Mouse (Mus musculus) hindbrain, embryonic 16.5 days (tissue): ENCODE data around the gene Prdm15. TPM values are rescaled to one million over a fixed set of nuclear protein-coding genes. Genes with fewer than 3 reads are reported as not detected.
A peak's percentile ranks its signal among the peaks of the same experiment; 100 is the strongest.

ENCODE experiments used
- ATAC-seq: fragments of 200-750 bp; cut with Nextera tagmentation; 2 replicates; pipeline ENCODE4 v1.8.0; 2017; ENCODE audit warnings: moderate TSS enrichment, moderate library complexity
- H3K27ac ChIP-seq: fragments of 300-500 bp; sonication (generic); 2 replicates; pipeline ENCODE4 v1.5.1; 2014; ENCODE audit warnings: low read depth, mild to moderate bottlenecking, control low read depth, low read length, moderate library complexity
- H3K27me3 ChIP-seq: fragments of 300-500 bp; sonication (generic); replicated peaks from 2 replicates; pipeline ENCODE4 v1.6.1; 2014; ENCODE audit warnings: low read length; ENCODE audit not compliant: control insufficient read depth, insufficient read depth
- H3K36me3 ChIP-seq: fragments of 300-500 bp; sonication (generic); 2 replicates; pipeline ENCODE4 v1.6.1; 2014; ENCODE audit warnings: mild to moderate bottlenecking, low read length, moderate library complexity, mixed read lengths; ENCODE audit not compliant: control insufficient read depth, insufficient read depth
- H3K4me1 ChIP-seq: fragments of 300-500 bp; sonication (generic); 2 replicates; pipeline ENCODE4 v1.6.1; 2014; ENCODE audit warnings: low read depth, low read length; ENCODE audit not compliant: control insufficient read depth, insufficient read depth
- H3K4me2 ChIP-seq: fragments of 300-500 bp; sonication (generic); 2 replicates; pipeline ENCODE4 v1.6.1; 2014; ENCODE audit warnings: mild to moderate bottlenecking, low read length, control low read depth, moderate library complexity
- H3K4me3 ChIP-seq: fragments of 300-500 bp; sonication (generic); 2 replicates; pipeline ENCODE4 v1.5.1; 2014; ENCODE audit warnings: mild to moderate bottlenecking, low read length, control low read depth, moderate library complexity
- H3K9ac ChIP-seq: fragments of 300-500 bp; sonication (generic); 2 replicates; pipeline ENCODE4 v1.6.1; 2014; ENCODE audit warnings: low read depth, mild to moderate bottlenecking, control low read depth, low read length, moderate library complexity
- H3K9me3 ChIP-seq: fragments of 300-500 bp; sonication (generic); 2 replicates; pipeline ENCODE4 v1.6.1; 2014; ENCODE audit warnings: mild to moderate bottlenecking, low read length, moderate library complexity; ENCODE audit not compliant: control insufficient read depth
- WGBS: fragments of 180-500 bp; shearing (Covaris S2); extraction: QIAGEN DNeasy Blood & Tissue Kit; methylation state at CpG from one replicate; pipeline ENCODE4 v1.1.7; 2014; 5-methylcytosine and 5-hydroxymethylcytosine counted together
- polyA plus RNA-seq: library from polyadenylated mRNA; unstranded; fragments of >200 nt; fragmentation: Nextera tagmentation; extraction: Ambion mirVana; gene quantifications from 2 replicates; pipeline ENCODE4 v1.2.1, GENCODE M21; 2015

Gene Prdm15
- polyA plus RNA-seq, 1 experiment from 2014 or later: 8.5 TPM

DNA sequence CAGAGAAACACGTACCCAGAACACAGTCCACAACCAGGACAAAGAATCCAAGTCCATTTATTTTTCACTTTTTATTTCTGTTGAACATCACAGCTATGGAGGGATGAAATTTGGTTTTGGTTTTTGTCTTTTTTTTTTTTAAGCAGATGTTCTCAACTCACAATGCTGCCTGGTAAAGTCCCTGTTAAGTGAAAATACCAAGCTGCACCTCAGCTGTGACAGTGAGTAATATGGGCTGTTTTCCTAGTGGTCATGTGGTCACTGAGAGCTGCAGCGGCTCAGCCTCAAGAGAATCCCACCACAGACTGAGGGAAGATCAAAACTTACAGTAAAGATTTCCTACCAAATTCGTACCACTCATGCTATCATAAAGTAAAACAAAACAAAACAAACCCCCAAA lies 19.5 kb downstream of the Prdm15 start:
- H3K4me2 ChIP-seq: no peak overlapping the region
- no peaks in the 10 kb centered on the region for H3K27me3 ChIP-seq
- H3K27ac ChIP-seq: no peak overlapping the region
- no peaks in the 10 kb centered on the region for H3K4me1 ChIP-seq
- peaks cover 24% of the 10 kb centered on the region for H3K36me3 ChIP-seq
- no peak overlapping the region for H3K9ac ChIP-seq
- no peak overlapping the region for H3K4me3 ChIP-seq
- H3K9me3 ChIP-seq: no peaks in the 10 kb centered on the region
- 92% methylated on average over 3 of the region's 3 CpGs for WGBS
- no peak for ATAC-seq

- Histone ChIP-seq H3K9me3 (no peaks in the 10 kb centered on the region), H3K27ac (no peak overlapping the region), H3K4me2 (no peak overlapping the region), H3K4me3 (no peak overlapping the region), H3K27me3 (no peaks in the 10 kb centered on the region), H3K9ac (no peak overlapping the region), H3K36me3 (peaks cover 23% of the 10 kb centered on the region), H3K4me1 (no peaks in the 10 kb centered on the region)
- no peak for ATAC-seq
- WGBS: 100% methylated on average over 1 of the region's 1 CpGs
Measured at GRCm38 (mm10) chr16:97828207-97828606, 23.4 kb downstream of the Prdm15 start.

- no peak for ATAC-seq
- H3K4me3 ChIP-seq: no peak overlapping the region
- no peaks in the 10 kb centered on the region for H3K9me3 ChIP-seq
- no peak overlapping the region for H3K27ac ChIP-seq
- WGBS: 97% methylated on average over 6 of the region's 6 CpGs
- H3K4me1 ChIP-seq: no peaks in the 10 kb centered on the region
- H3K9ac ChIP-seq: no peak overlapping the region
- no peaks in the 10 kb centered on the region for H3K27me3 ChIP-seq
- peaks cover 27% of the 10 kb centered on the region for H3K36me3 ChIP-seq
- no peak overlapping the region for H3K4me2 ChIP-seq
Measured at GRCm38 (mm10) chr16:97823311-97824007, 28.2 kb downstream of the Prdm15 start.

DNA sequence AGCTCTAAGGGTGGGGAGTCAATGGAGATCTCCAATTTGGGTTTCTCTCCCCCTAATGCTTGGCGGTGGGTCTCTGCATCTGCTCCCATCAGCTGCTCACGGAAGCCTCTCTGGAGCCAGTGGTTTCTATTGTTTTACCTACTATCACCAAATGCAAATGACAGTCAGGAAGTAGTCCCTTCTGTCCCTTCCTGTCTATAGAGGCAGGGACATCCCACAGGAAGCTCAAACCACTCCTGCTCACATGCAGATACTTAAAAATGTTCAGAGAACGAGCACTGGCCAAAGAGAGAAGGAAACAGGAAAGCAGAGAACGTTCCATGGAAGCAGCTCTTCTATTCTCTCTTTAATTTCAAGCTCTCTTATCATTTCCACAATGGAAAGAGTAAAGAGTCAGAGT lies 32.1 kb downstream of the Prdm15 start:
- no peaks in the 10 kb centered on the region for H3K9me3 ChIP-seq
- no peaks in the 10 kb centered on the region for H3K27me3 ChIP-seq
- WGBS: 90% methylated on average over 4 of the region's 4 CpGs
- no peaks in the 10 kb centered on the region for H3K4me1 ChIP-seq
- H3K9ac ChIP-seq: no peak overlapping the region
- ATAC-seq: no peak
- H3K27ac ChIP-seq: no peak overlapping the region
- H3K4me3 ChIP-seq: no peak overlapping the region
- H3K36me3 ChIP-seq: peaks cover 39% of the 10 kb centered on the region
- no peak overlapping the region for H3K4me2 ChIP-seq

GRCm38 (mm10) chr16:97817414-97817813 lies 34.2 kb downstream of the Prdm15 start:
- Histone ChIP-seq H3K9ac (no peak overlapping the region), H3K9me3 (no peaks in the 10 kb centered on the region), H3K27ac (no peak overlapping the region), H3K36me3 (peaks cover 39% of the 10 kb centered on the region), H3K27me3 (no peaks in the 10 kb centered on the region), H3K4me2 (no peak overlapping the region), H3K4me1 (no peaks in the 10 kb centered on the region), H3K4me3 (no peak overlapping the region)
- 93% methylated on average over 1 of the region's 1 CpGs for WGBS
- ATAC-seq: no peak

- H3K9me3 ChIP-seq: no peaks in the 10 kb centered on the region
- H3K4me3 ChIP-seq: no peak overlapping the region
- H3K27ac ChIP-seq: no peak overlapping the region
- H3K4me1 ChIP-seq: no peaks in the 10 kb centered on the region
- H3K4me2 ChIP-seq: no peak overlapping the region
- no peak overlapping the region for H3K9ac ChIP-seq
- ATAC-seq: no peak
- peaks cover 40% of the 10 kb centered on the region for H3K36me3 ChIP-seq
- 79% methylated on average over 5 of the region's 5 CpGs for WGBS
- H3K27me3 ChIP-seq: no peaks in the 10 kb centered on the region
Measured at GRCm38 (mm10) chr16:97815269-97815668, 36.4 kb downstream of the Prdm15 start.

DNA sequence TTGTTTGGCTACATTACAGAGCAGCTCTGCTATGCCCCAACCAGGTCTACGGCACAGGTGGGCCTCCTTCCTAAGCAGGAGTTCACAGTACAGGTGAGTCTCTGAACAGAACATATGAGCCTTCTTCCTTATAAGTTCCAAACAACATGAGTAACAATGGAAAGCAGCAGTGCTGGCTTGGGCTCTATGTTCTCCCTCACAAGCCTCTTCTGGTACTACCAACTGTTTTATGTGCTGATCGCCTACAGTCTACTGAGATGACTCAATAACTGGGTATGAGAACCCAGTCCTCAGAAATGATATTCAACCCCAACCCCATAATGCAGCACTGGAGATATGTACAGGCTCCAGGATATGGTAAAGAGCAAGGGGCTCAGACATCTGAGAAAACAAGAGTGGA lies 37.6 kb downstream of the Prdm15 start:
- no peaks in the 10 kb centered on the region for H3K4me1 ChIP-seq
- no peak overlapping the region for H3K27ac ChIP-seq
- H3K27me3 ChIP-seq: no peaks in the 10 kb centered on the region
- WGBS: 98% methylated on average over 2 of the region's 2 CpGs
- no peak overlapping the region for H3K4me3 ChIP-seq
- H3K9me3 ChIP-seq: no peaks in the 10 kb centered on the region
- H3K9ac ChIP-seq: no peak overlapping the region
- H3K4me2 ChIP-seq: no peak overlapping the region
- ATAC-seq: no peak
- H3K36me3 ChIP-seq: peaks cover 46% of the 10 kb centered on the region

DNA sequence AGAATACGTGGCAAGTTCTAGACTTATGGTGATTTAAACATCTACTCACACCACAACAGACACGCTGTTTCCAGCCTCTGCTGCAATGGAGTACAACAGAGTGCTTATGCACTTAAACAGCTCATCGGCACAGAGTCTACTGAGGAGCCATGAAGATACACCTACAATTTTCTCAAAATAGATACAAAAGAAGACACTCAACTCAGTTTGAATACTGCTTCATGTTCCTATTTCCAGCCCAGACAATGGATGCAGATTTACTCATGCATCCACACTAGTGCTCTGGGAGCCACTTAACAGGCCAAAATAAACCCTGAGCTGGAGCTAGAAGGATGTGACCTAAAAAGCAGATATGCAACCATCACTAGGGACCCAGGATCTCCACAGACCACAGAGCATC lies 42.8 kb downstream of the Prdm15 start:
- Histone ChIP-seq H3K4me2 (no peak overlapping the region), H3K4me3 (no peak overlapping the region), H3K27me3 (no peaks in the 10 kb centered on the region), H3K9ac (no peak overlapping the region), H3K4me1 (no peaks in the 10 kb centered on the region), H3K27ac (no peak overlapping the region), H3K9me3 (no peaks in the 10 kb centered on the region), H3K36me3 (peaks cover 56% of the 10 kb centered on the region)
- WGBS: 96% methylated on average over 3 of the region's 3 CpGs
- ATAC-seq: no peak

- no peaks in the 10 kb centered on the region for H3K27me3 ChIP-seq
- 98% methylated on average over 3 of the region's 3 CpGs for WGBS
- no peak overlapping the region for H3K4me2 ChIP-seq
- H3K4me1 ChIP-seq: no peaks in the 10 kb centered on the region
- ATAC-seq: 0 out of 2 replicates have a peak, but pooled peaks have one; percentile 11
- no peak overlapping the region for H3K4me3 ChIP-seq
- no peak overlapping the region for H3K27ac ChIP-seq
- H3K9me3 ChIP-seq: no peaks in the 10 kb centered on the region
- H3K9ac ChIP-seq: no peak overlapping the region
- H3K36me3 ChIP-seq: peaks cover 54% of the 10 kb centered on the region
Measured at GRCm38 (mm10) chr16:97805646-97806045, 46.0 kb downstream of the Prdm15 start.
